Mouse (Mus musculus) forebrain, embryonic 12.5 days (tissue): ENCODE results near the gene Rsu1. TPM values are rescaled to one million over a fixed set of nuclear protein-coding genes. Genes with fewer than 3 reads are reported as not detected.

ENCODE experiments used
- ATAC-seq: fragments of 200-750 bp; cut with Nextera tagmentation; 2 replicates; pipeline ENCODE4 v1.8.0; 2017; ENCODE audit warnings: moderate TSS enrichment; ENCODE audit not compliant: low FRiP score
- H3K27ac ChIP-seq: fragments of 300-500 bp; sonication (generic); 2 replicates; pipeline ENCODE4 v1.5.1; 2016; ENCODE audit warnings: mild to moderate bottlenecking
- H3K27me3 ChIP-seq: fragments of 300-500 bp; sonication (generic); 2 replicates; pipeline ENCODE4 v1.6.1; 2016; ENCODE audit warnings: mild to moderate bottlenecking
- H3K36me3 ChIP-seq: fragments of 300-500 bp; sonication (generic); replicated peaks from 2 replicates; pipeline ENCODE4 v1.6.1; 2016; ENCODE audit warnings: mild to moderate bottlenecking
- H3K4me1 ChIP-seq: fragments of 300-500 bp; sonication (generic); 2 replicates; pipeline ENCODE4 v1.6.1; 2016
- H3K4me2 ChIP-seq: fragments of 300-500 bp; sonication (generic); 2 replicates; pipeline ENCODE4 v1.6.1; 2016; ENCODE audit warnings: mild to moderate bottlenecking, moderate library complexity
- H3K4me3 ChIP-seq: fragments of 300-500 bp; sonication (generic); replicated peaks from 2 replicates; pipeline ENCODE4 v1.5.1; 2016; ENCODE audit warnings: mild to moderate bottlenecking
- H3K9ac ChIP-seq: fragments of 300-500 bp; sonication (generic); 2 replicates; pipeline ENCODE4 v1.6.1; 2016; ENCODE audit warnings: mild to moderate bottlenecking
- H3K9me3 ChIP-seq: fragments of 300-500 bp; sonication (generic); 2 replicates; pipeline ENCODE4 v1.6.1; 2016
- WGBS: fragments of 180-500 bp; shearing (Covaris S2); methylation state at CpG from one replicate; pipeline ENCODE4 v1.1.7; 2016; 5-methylcytosine and 5-hydroxymethylcytosine counted together
- polyA plus RNA-seq: library from polyadenylated mRNA; unstranded; fragments of >200 nt; fragmentation: Nextera tagmentation; extraction: Ambion mirVana; gene quantifications from 2 replicates; pipeline ENCODE4 v1.2.1, GENCODE M21; 2016

Rsu1 gene
- polyA plus RNA-seq, 1 experiment from 2014 or later = 65.0 TPM

- 90% methylated on average over 8 of the region's 8 CpGs for WGBS
- no peak for ATAC-seq
- no peak overlapping the region for H3K27ac ChIP-seq
- H3K27me3 ChIP-seq = no peaks in the 10 kb centered on the region
- no peaks in the 10 kb centered on the region for H3K9me3 ChIP-seq
- no peak overlapping the region for H3K4me2 ChIP-seq
- H3K36me3 ChIP-seq = no peaks in the 10 kb centered on the region
- H3K9ac ChIP-seq = no peak overlapping the region
- H3K4me1 ChIP-seq = peaks cover 14% of the 10 kb centered on the region
- no peak overlapping the region for H3K4me3 ChIP-seq
These were observed 138.8 kb downstream of the Rsu1 start for GRCm38 (mm10) chr2:13132406-13132805.

GRCm38 (mm10) chr2:13129859-13130258, 141.4 kb downstream of the Rsu1 start:
- 58% methylated on average over 10 of the region's 10 CpGs for WGBS
- no peaks in the 10 kb centered on the region for H3K9me3 ChIP-seq
- H3K4me3 ChIP-seq = no peak overlapping the region
- peaks cover 14% of the 10 kb centered on the region for H3K4me1 ChIP-seq
- H3K4me2 ChIP-seq = no peak overlapping the region
- H3K36me3 ChIP-seq = no peaks in the 10 kb centered on the region
- H3K27me3 ChIP-seq = no peaks in the 10 kb centered on the region
- no peak overlapping the region for H3K27ac ChIP-seq
- H3K9ac ChIP-seq = no peak overlapping the region
- peak; percentile 57 for ATAC-seq

DNA sequence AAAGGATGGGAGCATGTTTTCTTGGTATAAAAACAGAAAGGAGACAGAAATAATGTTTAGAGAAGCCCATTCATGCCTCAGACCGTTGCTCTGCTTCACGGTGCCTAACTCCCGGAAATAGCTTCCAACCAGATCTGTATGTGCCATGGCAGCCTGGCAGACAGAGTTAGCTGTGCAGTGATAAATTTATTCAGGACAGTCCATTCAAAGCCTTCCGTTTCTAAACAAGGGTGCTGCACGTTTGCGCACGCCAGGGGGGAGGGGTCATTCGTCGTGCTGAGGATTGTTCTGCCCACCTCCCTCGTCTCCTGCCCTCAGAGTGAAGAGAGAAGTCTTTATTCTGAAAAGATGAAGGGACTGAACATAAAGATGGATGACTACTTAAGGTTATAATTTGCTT, 141.9 kb downstream of the Rsu1 start:
- no peak overlapping the region for H3K27ac ChIP-seq
- H3K4me3 ChIP-seq = no peak overlapping the region
- peak; percentile 15; the same call in 1 of the 2 replicates for ATAC-seq
- H3K4me1 ChIP-seq = peaks cover 14% of the 10 kb centered on the region
- H3K27me3 ChIP-seq = no peaks in the 10 kb centered on the region
- no peak overlapping the region for H3K4me2 ChIP-seq
- WGBS = 60% methylated on average over 10 of the region's 10 CpGs
- H3K9me3 ChIP-seq = no peaks in the 10 kb centered on the region
- H3K36me3 ChIP-seq = no peaks in the 10 kb centered on the region
- no peak overlapping the region for H3K9ac ChIP-seq

- Histone ChIP-seq H3K36me3 (no peaks in the 10 kb centered on the region), H3K4me2 (no peak overlapping the region), H3K4me1 (no peaks in the 10 kb centered on the region), H3K27me3 (no peaks in the 10 kb centered on the region), H3K9me3 (no peaks in the 10 kb centered on the region), H3K9ac (no peak overlapping the region), H3K27ac (no peak overlapping the region), H3K4me3 (no peak overlapping the region)
- ATAC-seq = no peak
- 68% methylated on average over 5 of the region's 5 CpGs for WGBS
These were observed 150.8 kb downstream of the Rsu1 start for GRCm38 (mm10) chr2:13120461-13120860.

GRCm38 (mm10) chr2:13117896-13118295, 153.3 kb downstream of the Rsu1 start:
- H3K4me3 ChIP-seq = no peak overlapping the region
- WGBS = 70% methylated on average over 4 of the region's 4 CpGs
- no peaks in the 10 kb centered on the region for H3K9me3 ChIP-seq
- H3K4me2 ChIP-seq = no peak overlapping the region
- no peaks in the 10 kb centered on the region for H3K36me3 ChIP-seq
- H3K4me1 ChIP-seq = 0 out of 2 replicates have a peak, but pooled peaks cover 2% of the 10 kb centered on the region
- H3K27ac ChIP-seq = no peak overlapping the region
- no peaks in the 10 kb centered on the region for H3K27me3 ChIP-seq
- no peak for ATAC-seq
- no peak overlapping the region for H3K9ac ChIP-seq

- no peak for ATAC-seq
- no peak overlapping the region for H3K4me2 ChIP-seq
- H3K9ac ChIP-seq = no peak overlapping the region
- 47% methylated on average over 4 of the region's 4 CpGs for WGBS
- no peaks in the 10 kb centered on the region for H3K27me3 ChIP-seq
- no peaks in the 10 kb centered on the region for H3K36me3 ChIP-seq
- no peak overlapping the region for H3K4me3 ChIP-seq
- H3K4me1 ChIP-seq = peaks cover 5% of the 10 kb centered on the region; the same call in 1 of the 2 replicates
- no peaks in the 10 kb centered on the region for H3K9me3 ChIP-seq
- H3K27ac ChIP-seq = no peak overlapping the region
These were observed 164.7 kb downstream of the Rsu1 start for GRCm38 (mm10) chr2:13106531-13106930.

DNA sequence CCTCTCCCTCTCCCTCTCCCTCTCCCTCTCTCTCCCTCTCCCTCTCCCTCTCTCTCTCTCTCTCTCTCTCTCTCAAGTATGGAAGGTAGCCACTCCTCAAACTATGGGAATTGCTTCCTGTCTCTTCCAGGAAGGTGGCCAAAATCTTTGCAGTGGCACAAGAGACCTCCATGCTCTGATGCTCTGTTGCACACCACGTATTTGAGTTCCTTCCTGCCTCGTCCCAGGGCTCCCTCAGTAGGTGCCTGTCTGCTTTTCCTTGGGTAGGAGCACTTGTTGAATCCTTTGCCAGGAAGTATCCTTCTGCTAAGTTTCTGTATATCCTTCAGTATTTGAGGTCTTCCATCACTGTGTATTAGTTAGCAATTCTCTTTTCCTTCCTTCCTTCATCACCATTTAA, 166.8 kb downstream of the Rsu1 start:
- Histone ChIP-seq H3K4me2 (no peak overlapping the region), H3K27me3 (no peaks in the 10 kb centered on the region), H3K9ac (no peak overlapping the region), H3K4me3 (no peak overlapping the region), H3K36me3 (no peaks in the 10 kb centered on the region), H3K27ac (no peak overlapping the region), H3K4me1 (peaks cover 5% of the 10 kb centered on the region; the same call in 1 of the 2 replicates), H3K9me3 (no peaks in the 10 kb centered on the region)
- ATAC-seq = no peak
- WGBS = 58% methylated on average over 2 of the region's 2 CpGs

GRCm38 (mm10) chr2:13103797-13104200, 167.4 kb downstream of the Rsu1 start:
- H3K36me3 ChIP-seq = no peaks in the 10 kb centered on the region
- ATAC-seq = no peak
- H3K9ac ChIP-seq = no peak overlapping the region
- H3K4me1 ChIP-seq = peaks cover 5% of the 10 kb centered on the region; the same call in 1 of the 2 replicates
- 80% methylated on average over 7 of the region's 7 CpGs for WGBS
- H3K4me3 ChIP-seq = no peak overlapping the region
- no peaks in the 10 kb centered on the region for H3K27me3 ChIP-seq
- H3K27ac ChIP-seq = no peak overlapping the region
- no peak overlapping the region for H3K4me2 ChIP-seq
- H3K9me3 ChIP-seq = no peaks in the 10 kb centered on the region

- H3K9me3 ChIP-seq = no peaks in the 10 kb centered on the region
- 96% methylated on average over 5 of the region's 5 CpGs for WGBS
- ATAC-seq = no peak
These were observed 177.2 kb downstream of the Rsu1 start for GRCm38 (mm10) chr2:13094045-13094444.

DNA sequence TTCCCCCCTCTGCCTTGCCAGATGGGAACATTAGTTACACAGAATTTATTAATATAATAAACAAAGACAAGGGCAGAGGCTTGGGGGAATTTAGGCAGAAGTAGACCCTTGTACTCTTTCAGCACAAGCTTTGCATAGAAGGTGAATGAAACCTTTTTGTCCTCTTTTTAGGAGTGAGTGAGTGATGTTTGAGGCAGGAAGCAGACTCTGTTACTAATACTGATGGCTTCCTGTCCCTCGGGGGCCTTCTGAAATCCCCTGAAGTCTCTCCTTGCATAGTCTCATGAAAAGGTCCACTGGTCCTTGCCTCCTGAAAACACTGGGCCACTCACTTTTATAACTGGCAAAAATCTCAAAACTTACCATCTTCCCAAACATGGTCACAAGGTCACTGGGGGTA, 177.6 kb downstream of the Rsu1 start:
- no peak overlapping the region for H3K27ac ChIP-seq
- no peaks in the 10 kb centered on the region for H3K4me1 ChIP-seq
- H3K27me3 ChIP-seq = no peaks in the 10 kb centered on the region
- no peak for ATAC-seq
- H3K36me3 ChIP-seq = no peaks in the 10 kb centered on the region
- no peaks in the 10 kb centered on the region for H3K9me3 ChIP-seq
- no peak overlapping the region for H3K4me2 ChIP-seq
- 83% methylated on average over 1 of the region's 1 CpGs for WGBS
- H3K9ac ChIP-seq = no peak overlapping the region
- H3K4me3 ChIP-seq = no peak overlapping the region

More at GRCm38 (mm10) chr2:13094045-13094444, 177.2 kb downstream of the Rsu1 start:
- no peaks in the 10 kb centered on the region for H3K27me3 ChIP-seq
- H3K27ac ChIP-seq = no peak overlapping the region
- H3K4me3 ChIP-seq = no peak overlapping the region
- no peak overlapping the region for H3K9ac ChIP-seq
- H3K4me1 ChIP-seq = no peaks in the 10 kb centered on the region
- H3K4me2 ChIP-seq = no peak overlapping the region
- no peaks in the 10 kb centered on the region for H3K36me3 ChIP-seq

GRCm38 (mm10) chr2:13091399-13092015, 179.7 kb downstream of the Rsu1 start:
- H3K4me1 ChIP-seq = no peaks in the 10 kb centered on the region
- no peaks in the 10 kb centered on the region for H3K27me3 ChIP-seq
- H3K4me2 ChIP-seq = no peak overlapping the region
- no peaks in the 10 kb centered on the region for H3K9me3 ChIP-seq
- no peaks in the 10 kb centered on the region for H3K36me3 ChIP-seq
- H3K27ac ChIP-seq = no peak overlapping the region
- WGBS = 92% methylated on average over 5 of the region's 5 CpGs
- no peak for ATAC-seq
- no peak overlapping the region for H3K4me3 ChIP-seq
- H3K9ac ChIP-seq = no peak overlapping the region

GRCm38 (mm10) chr2:13090841-13091240, 180.4 kb downstream of the Rsu1 start:
- ATAC-seq = no peak

DNA sequence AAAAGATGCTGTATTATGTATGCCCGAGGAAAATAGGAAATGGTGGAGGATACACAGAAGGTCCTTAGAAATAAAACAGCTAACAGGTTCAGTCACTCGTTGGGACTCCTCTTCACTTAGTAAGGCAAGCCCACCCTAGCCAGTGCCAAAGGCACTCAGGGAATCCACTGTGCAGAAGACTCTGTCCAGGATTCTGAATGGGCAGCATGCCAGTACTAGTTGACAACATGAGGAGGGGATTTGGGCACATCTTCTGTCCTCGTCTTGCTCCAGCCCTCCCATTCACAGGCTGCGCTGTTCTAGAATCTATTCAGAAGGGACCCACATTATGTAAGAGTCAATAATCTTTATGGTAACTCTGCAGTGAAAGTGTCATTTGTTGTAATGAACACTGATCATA, 181.4 kb downstream of the Rsu1 start:
- 84% methylated on average over 4 of the region's 4 CpGs for WGBS
- Histone ChIP-seq H3K36me3 (no peaks in the 10 kb centered on the region), H3K27ac (no peak overlapping the region), H3K27me3 (no peaks in the 10 kb centered on the region), H3K4me1 (no peaks in the 10 kb centered on the region), H3K4me2 (no peak overlapping the region), H3K9ac (no peak overlapping the region), H3K9me3 (no peaks in the 10 kb centered on the region), H3K4me3 (no peak overlapping the region)
- ATAC-seq = no peak

More at GRCm38 (mm10) chr2:13090841-13091240, 180.4 kb downstream of the Rsu1 start:
- Histone ChIP-seq H3K27me3 (no peaks in the 10 kb centered on the region), H3K9me3 (no peaks in the 10 kb centered on the region), H3K9ac (no peak overlapping the region), H3K27ac (no peak overlapping the region), H3K4me3 (no peak overlapping the region), H3K36me3 (no peaks in the 10 kb centered on the region), H3K4me2 (no peak overlapping the region), H3K4me1 (no peaks in the 10 kb centered on the region)
- 97% methylated on average over 1 of the region's 1 CpGs for WGBS
